ENCODE assay signal across 28 mouse cellular contexts in the genomic region with DNA sequence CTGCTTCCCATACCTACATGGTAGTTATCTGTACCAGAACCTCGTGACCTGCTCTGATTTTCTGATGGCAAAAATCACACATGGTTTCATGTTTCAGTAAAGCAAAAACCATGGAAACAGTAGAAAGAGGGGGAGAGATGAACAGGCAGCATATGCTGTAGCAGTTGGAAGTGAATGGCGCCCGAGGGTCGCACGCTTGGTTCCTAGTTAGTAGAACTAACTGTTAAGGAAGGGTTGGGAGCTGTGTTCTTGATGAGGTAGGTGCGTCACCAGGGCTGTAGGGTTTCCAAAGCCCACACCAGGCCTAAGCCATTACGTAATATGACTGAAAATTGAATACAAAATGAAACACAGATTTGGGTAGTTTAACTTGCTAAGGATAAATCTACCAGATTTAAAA.
"Had no signal": no experiment of that assay in that cellular context is flagged by ENCODE, and none has a peak within 500 bp of the region (broad histone marks: within the 10 kb centered on the region; RNA-seq: fewer than 3 reads in every experiment).

No protein-coding gene starts in this region.

- H3K4me3 ChIP-seq: gastrocnemius, adult 2 months; heart, adult 2 months; heart, embryonic 12.5 days; hindbrain, embryonic 10.5 days; hindbrain, embryonic 12.5 days; intestine, embryonic 15.5 days; kidney, embryonic 15.5 days; left cerebral cortex, adult 2 months; limb, embryonic 10.5 days; limb, embryonic 12.5 days; liver, embryonic 13.5 days; liver, embryonic 15.5 days had no signal

- ATAC-seq: forebrain, postnatal 0 days; hindbrain, embryonic 16.5 days; inflammation-experienced regulatory T-cells, adult 6 months; intestine, embryonic 15.5 days had no signal

- H3K9me3 ChIP-seq: heart, embryonic 12.5 days; hindbrain, embryonic 10.5 days; hindbrain, embryonic 12.5 days; intestine, embryonic 15.5 days; kidney, embryonic 15.5 days; limb, embryonic 10.5 days; limb, embryonic 12.5 days; liver, embryonic 13.5 days; liver, embryonic 15.5 days had no signal

- H3K27ac ChIP-seq: gastrocnemius, adult 2 months; heart, adult 2 months; hindbrain, embryonic 10.5 days; hindbrain, embryonic 12.5 days; hindbrain, embryonic 14.5 days; intestine, embryonic 15.5 days; kidney, embryonic 15.5 days; kidney, postnatal 0 days; left cerebral cortex, adult 2 months; limb, embryonic 10.5 days; limb, embryonic 12.5 days; liver, embryonic 13.5 days; liver, embryonic 15.5 days had no signal

- H3K36me3 ChIP-seq: intestine, embryonic 15.5 days had no signal

- H3K4me2 ChIP-seq: heart, embryonic 12.5 days; hindbrain, embryonic 12.5 days; hindbrain, embryonic 14.5 days; intestine, embryonic 15.5 days; kidney, embryonic 15.5 days; limb, embryonic 12.5 days; liver, embryonic 11.5 days; liver, embryonic 13.5 days; liver, embryonic 15.5 days had no signal

- H3K4me1 ChIP-seq: heart, embryonic 12.5 days; hindbrain, embryonic 10.5 days; hindbrain, embryonic 12.5 days; intestine, embryonic 15.5 days; limb, embryonic 10.5 days; limb, embryonic 12.5 days; liver, embryonic 13.5 days; liver, embryonic 15.5 days had no signal

- DNase-seq: forebrain, postnatal 0 days; gastrocnemius, adult 2 months; gastrocnemius, postnatal 10 days; gastrocnemius, postnatal 25 days; heart, adult 2 months; heart, postnatal 10 days; heart, postnatal 4 days; kidney, adult 11 months; kidney, adult 2 months; kidney, adult 9 months; kidney, postnatal 14 days; kidney, postnatal 36 days; liver; liver, embryonic 13.5 days had no signal

- H3K27me3 ChIP-seq: heart, embryonic 12.5 days; hindbrain, embryonic 12.5 days; intestine, embryonic 15.5 days; kidney, embryonic 15.5 days; limb, embryonic 12.5 days; liver, embryonic 13.5 days; liver, embryonic 15.5 days had no signal

- H3K9ac ChIP-seq: forebrain, postnatal 0 days; heart, embryonic 12.5 days; hindbrain, embryonic 12.5 days; hindbrain, embryonic 14.5 days; intestine, embryonic 15.5 days; kidney, embryonic 15.5 days; limb, embryonic 12.5 days; liver, embryonic 13.5 days; liver, embryonic 15.5 days had no signal
